Mouse (Mus musculus) myocyte (in vitro differentiated cells): ENCODE measurements around the gene Actl11.

ENCODE experiments used
- CEBPB ChIP-seq: IDR thresholded peaks from 2 replicates; pipeline ENCODE4 v1.6.1; 2011; ENCODE audit warnings: mild to moderate bottlenecking, moderate library complexity; ENCODE audit not compliant: poor library complexity, insufficient read depth, severe bottlenecking
- E2F4 ChIP-seq: IDR thresholded peaks from one replicate; pipeline ENCODE4 v1.6.1; 2011; ENCODE audit warnings: mild to moderate bottlenecking, control low read depth, moderate library complexity; ENCODE audit not compliant: insufficient read depth
- MAX ChIP-seq: IDR thresholded peaks from one replicate; pipeline ENCODE4 v1.6.1; 2011; ENCODE audit warnings: low read depth, mild to moderate bottlenecking, control low read depth
- MYOD1 ChIP-seq, 3 experiments: IDR thresholded peaks; one replicate each; pipeline ENCODE4 v1.6.1; 2011; ENCODE audit warnings: control low read depth in 2 of 3, low read depth in 2 of 3, mild to moderate bottlenecking in 2 of 3, moderate library complexity in 1 of 3; ENCODE audit not compliant: insufficient read length in 2 of 3, control insufficient read depth in 1 of 3
- MYOG ChIP-seq, 3 experiments: IDR thresholded peaks; one replicate each; pipeline ENCODE4 v1.6.1; 2011; ENCODE audit warnings: control low read depth in 2 of 3, low read depth in 2 of 3, mild to moderate bottlenecking in 2 of 3; ENCODE audit not compliant: insufficient read length in 2 of 3, control insufficient read depth in 1 of 3, insufficient read depth in 1 of 3
- POLR2A ChIP-seq: IDR thresholded peaks from one replicate; pipeline ENCODE4 v1.6.1; 2011; ENCODE audit warnings: low read depth, mild to moderate bottlenecking, control low read depth, moderate library complexity; ENCODE audit not compliant: insufficient read length
- POLR2AphosphoS2 ChIP-seq: IDR thresholded peaks from one replicate; pipeline ENCODE4 v1.6.1; 2011; ENCODE audit warnings: low read depth, control low read depth; ENCODE audit not compliant: insufficient read length
- SRF ChIP-seq: IDR thresholded peaks from one replicate; pipeline ENCODE4 v1.6.1; 2011; ENCODE audit warnings: low read depth; ENCODE audit not compliant: control insufficient read depth, insufficient read length
- TCF12 ChIP-seq: IDR thresholded peaks from one replicate; pipeline ENCODE4 v1.6.1; 2011; ENCODE audit warnings: mild to moderate bottlenecking, control low read depth; ENCODE audit not compliant: poor library complexity, insufficient read depth, severe bottlenecking
- USF1 ChIP-seq: IDR thresholded peaks from one replicate; pipeline ENCODE4 v1.6.1; 2011; ENCODE audit warnings: low read depth, mild to moderate bottlenecking, control low read depth, moderate library complexity

- no peak for TF ChIP-seq POLR2AphosphoS2
- TF ChIP-seq MYOG (IDR thresholded peaks at IDR 0.05; ENCODE audit: control insufficient read depth in 1 of 3, insufficient read depth in 1 of 3, insufficient read length in 2 of 3, low read depth in 2 of 3) = no peak
- TF ChIP-seq E2F4 = no peak
- no peak for TF ChIP-seq MAX
- TF ChIP-seq USF1 = no peak
- no peak for TF ChIP-seq POLR2A
- no peak for TF ChIP-seq TCF12
- TF ChIP-seq SRF = no peak
- TF ChIP-seq CEBPB = no peak
- TF ChIP-seq MYOD1 (IDR thresholded peaks at IDR 0.05; ENCODE audit: control insufficient read depth in 1 of 3, insufficient read length in 2 of 3, low read depth in 2 of 3) = no peak
Observed at GRCm38 (mm10) chr9:107978815-107979214, 50.5 kb downstream of the Actl11 start.
